Mouse (Mus musculus): ENCODE results near the gene Kcnk4.
A peak's percentile ranks its signal among the peaks of the same experiment; 100 is the strongest.
"Not testable (repeated sequence)": the region's sequence is repeated elsewhere in the genome, so short reads cannot be mapped to it uniquely, and the experiment has no call there.

DNA sequence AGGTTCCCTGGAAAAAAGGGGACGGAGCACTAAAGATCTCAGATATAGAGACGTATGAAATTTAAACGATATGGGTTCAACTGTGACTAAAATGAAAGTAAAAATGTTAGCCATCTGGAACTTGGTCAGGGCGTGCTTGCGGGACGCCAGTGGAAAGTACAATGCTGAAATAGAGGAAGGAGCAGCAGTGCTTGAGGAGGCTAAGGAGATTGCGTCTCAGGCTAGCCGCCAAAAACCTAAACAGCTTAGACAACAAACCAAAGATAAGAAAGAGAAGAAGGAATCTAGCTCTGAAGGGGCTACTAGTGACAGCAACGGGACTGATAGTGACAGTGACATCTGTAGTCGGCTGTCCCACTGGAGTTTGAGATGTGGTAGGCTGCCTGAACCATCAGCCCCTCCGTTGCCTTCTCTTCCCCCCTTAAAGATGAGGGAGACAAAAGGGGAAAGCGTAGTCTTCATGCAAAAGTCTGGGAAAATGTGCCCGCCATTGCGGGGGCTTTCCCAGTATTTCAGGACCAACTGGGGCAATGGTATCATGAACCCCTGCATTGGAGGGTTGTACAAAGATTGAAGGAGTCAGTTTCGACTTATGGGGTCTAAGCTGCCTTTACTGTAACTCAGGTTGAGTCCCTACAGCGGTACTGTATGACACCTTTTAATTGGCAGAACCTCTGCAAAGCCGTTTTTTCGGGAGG is 38.6 kb downstream of the Kcnk4 start:
- peak; percentile 49 to 65 for TF ChIP-seq EP300 (IDR thresholded peaks at IDR 0.05; ENCODE audit: low read depth in 1 of 2, low read length in 2 of 2)
- peak; percentile 66; the same call in 1 of the 2 replicates for TF ChIP-seq GATA1 (IDR thresholded peaks at IDR 0.05; ENCODE audit: low read depth, low read length)
- TF ChIP-seq TBP (IDR thresholded peaks at IDR 0.05; ENCODE audit: low read depth, low read length): peak; percentile 51; the same call in 1 of the 2 replicates
- TF ChIP-seq CHD2 (IDR thresholded peaks at IDR 0.05; ENCODE audit: low read length): not testable (repeated sequence)

Data from MEL (cell line).